Mouse (Mus musculus): ENCODE data around the gene Rabif. TPM values are rescaled to one million over a fixed set of nuclear protein-coding genes. Genes with fewer than 3 reads are reported as not detected.
"Not testable (repeated sequence)": the region's sequence is repeated elsewhere in the genome, so short reads cannot be mapped to it uniquely, and the experiment has no call there.

Rabif gene
- total RNA-seq, 2 experiments from 2014 or later: 12.6 to 12.7 TPM

- peak; percentile 43 for DNase-seq
Measured at GRCm38 (mm10) chr1:134513312-134513860, 18.9 kb downstream of the Rabif start.

GRCm38 (mm10) chr1:134513876-134514590 is 19.6 kb downstream of the Rabif start:
- DNase-seq: peak; percentile 15

GRCm38 (mm10) chr1:134515891-134516290 is 21.4 kb downstream of the Rabif start:
- no peak for DNase-seq

GRCm38 (mm10) chr1:134516491-134517198 is 22.2 kb downstream of the Rabif start:
- DNase-seq: peak; percentile 32

GRCm38 (mm10) chr1:134517841-134518240 is 23.4 kb downstream of the Rabif start:
- not testable (repeated sequence) for DNase-seq

GRCm38 (mm10) chr1:134518677-134519076 is 24.2 kb downstream of the Rabif start:
- peak; percentile 90 for DNase-seq

GRCm38 (mm10) chr1:134519201-134519600 is 24.8 kb downstream of the Rabif start:
- not testable (repeated sequence) for DNase-seq

GRCm38 (mm10) chr1:134520001-134520721 is 25.7 kb downstream of the Rabif start:
- DNase-seq: no peak

GRCm38 (mm10) chr1:134521163-134521562 is 26.7 kb downstream of the Rabif start:
- no peak for DNase-seq

- no peak for DNase-seq
Measured at GRCm38 (mm10) chr1:134522325-134522724, 27.9 kb downstream of the Rabif start.

GRCm38 (mm10) chr1:134524424-134524823 is 30.0 kb downstream of the Rabif start:
- DNase-seq: peak; percentile 17

- DNase-seq: no peak
Measured at GRCm38 (mm10) chr1:134525015-134525414, 30.6 kb downstream of the Rabif start.

- no peak for DNase-seq
Measured at GRCm38 (mm10) chr1:134526752-134527151, 32.3 kb downstream of the Rabif start.

- DNase-seq: no peak
Measured at GRCm38 (mm10) chr1:134530618-134531017, 36.2 kb downstream of the Rabif start.

- not testable (repeated sequence) for DNase-seq
Measured at GRCm38 (mm10) chr1:134533710-134534109, 39.3 kb downstream of the Rabif start.

GRCm38 (mm10) chr1:134535054-134535453 is 40.6 kb downstream of the Rabif start:
- DNase-seq: no peak

- no peak for DNase-seq
Measured at GRCm38 (mm10) chr1:134535513-134535912, 41.1 kb downstream of the Rabif start.

GRCm38 (mm10) chr1:134540610-134541009 is 46.2 kb downstream of the Rabif start:
- no peak for DNase-seq

- peak; percentile 7 for DNase-seq
Measured at GRCm38 (mm10) chr1:134548231-134548630, 53.8 kb downstream of the Rabif start.

- no peak for DNase-seq
Measured at GRCm38 (mm10) chr1:134549632-134550132, 55.2 kb downstream of the Rabif start, which contains the start of gene Mgat4e. Gene Mgat4e, minus strand, starts transcription at chr1:134549682.

- no peak for DNase-seq
Measured at GRCm38 (mm10) chr1:134551869-134552268, 57.4 kb downstream of the Rabif start.

GRCm38 (mm10) chr1:134552396-134552795 is 57.9 kb downstream of the Rabif start:
- no peak for DNase-seq
